Mouse (Mus musculus): Measurements from ENCODE around the gene Gpr153. TPM values are rescaled to one million over a fixed set of nuclear protein-coding genes. Genes with fewer than 3 reads are reported as not detected.

The Gpr153 gene
- total and polyA plus RNA-seq, 2 experiments from 2014 or later: 11.4 to 71.4 TPM

- 6% methylated on average over 14 of the region's 14 CpGs for WGBS
- TF ChIP-seq CTCF (IDR thresholded peaks at IDR 0.05; ENCODE audit: low read depth): no peak
- H3K27me3 ChIP-seq (ENCODE audit: insufficient read depth, low read length): peaks cover 55% of the 10 kb centered on the region
- H3K4me1 ChIP-seq (ENCODE audit: insufficient read depth): 0 out of 2 replicates have a peak, but pooled peaks cover 7% of the 10 kb centered on the region
- ATAC-seq: no peak
- H3K36me3 ChIP-seq (ENCODE audit: insufficient read depth): 0 out of 2 replicates have a peak, but pooled peaks cover 4% of the 10 kb centered on the region
- peak overlapping the region; percentile 44; the same call in 1 of the 2 replicates for H3K9ac ChIP-seq
- no peak overlapping the region for H3K27ac ChIP-seq (ENCODE audit: low read depth, low read length)
- H3K9me3 ChIP-seq (ENCODE audit: low read length): no peaks in the 10 kb centered on the region
- H3K4me2 ChIP-seq (ENCODE audit: low read depth): peak overlapping the region; percentile 75
- DNase-seq: no peak
- H3K4me3 ChIP-seq (ENCODE audit: low read depth, low read length): peak overlapping the region; percentile 43; the same call in 1 of the 2 replicates
These were observed 38.2 kb downstream of the Gpr153 start for GRCm38 (mm10) chr4:152312186-152312585.

- WGBS: under 1% methylated on average over 29 of the region's 29 CpGs
- Histone ChIP-seq H3K4me3 (ENCODE audit: low read depth, low read length) (peak overlapping the region; percentile 43), H3K9me3 (ENCODE audit: low read length) (no peaks in the 10 kb centered on the region), H3K36me3 (ENCODE audit: insufficient read depth) (0 out of 2 replicates have a peak, but pooled peaks cover 4% of the 10 kb centered on the region), H3K9ac (peak overlapping the region; percentile 44), H3K4me2 (ENCODE audit: low read depth) (peak overlapping the region; percentile 75), H3K27me3 (ENCODE audit: insufficient read depth, low read length) (peaks cover 65% of the 10 kb centered on the region), H3K4me1 (ENCODE audit: insufficient read depth) (0 out of 2 replicates have a peak, but pooled peaks cover 7% of the 10 kb centered on the region), H3K27ac (ENCODE audit: low read depth, low read length) (no peak overlapping the region)
- no peak for TF ChIP-seq CTCF (IDR thresholded peaks at IDR 0.05; ENCODE audit: low read depth)
- ATAC-seq (peak; percentile 62), DNase-seq (peak; percentile 59)
These were observed 39.2 kb downstream of the Gpr153 start for GRCm38 (mm10) chr4:152313211-152313632.

GRCm38 (mm10) chr4:152313934-152314333 lies 39.9 kb downstream of the Gpr153 start:
- Histone ChIP-seq H3K27me3 (ENCODE audit: insufficient read depth, low read length) (peaks cover 66% of the 10 kb centered on the region), H3K9ac (peak overlapping the region; percentile 44; the same call in 1 of the 2 replicates), H3K4me2 (ENCODE audit: low read depth) (peak overlapping the region; percentile 75), H3K4me1 (ENCODE audit: insufficient read depth) (0 out of 2 replicates have a peak, but pooled peaks cover 7% of the 10 kb centered on the region), H3K27ac (ENCODE audit: low read depth, low read length) (no peak overlapping the region), H3K4me3 (ENCODE audit: low read depth, low read length) (peak overlapping the region; percentile 43), H3K36me3 (ENCODE audit: insufficient read depth) (0 out of 2 replicates have a peak, but pooled peaks cover 1% of the 10 kb centered on the region), H3K9me3 (ENCODE audit: low read length) (no peaks in the 10 kb centered on the region)
- ATAC-seq (peak; percentile 73), DNase-seq (peak; percentile 66)
- TF ChIP-seq CTCF (IDR thresholded peaks at IDR 0.05; ENCODE audit: low read depth): peak; percentile 65

- no peak overlapping the region for H3K9ac ChIP-seq
- TF ChIP-seq CTCF (IDR thresholded peaks at IDR 0.05; ENCODE audit: low read depth): no peak
- no peaks in the 10 kb centered on the region for H3K36me3 ChIP-seq (ENCODE audit: insufficient read depth)
- H3K9me3 ChIP-seq (ENCODE audit: low read length): no peaks in the 10 kb centered on the region
- peaks cover 66% of the 10 kb centered on the region for H3K27me3 ChIP-seq (ENCODE audit: insufficient read depth, low read length)
- H3K4me2 ChIP-seq (ENCODE audit: low read depth): peak overlapping the region; percentile 58
- peak overlapping the region; percentile 38 for H3K4me3 ChIP-seq (ENCODE audit: low read depth, low read length)
- H3K4me1 ChIP-seq (ENCODE audit: insufficient read depth): 0 out of 2 replicates have a peak, but pooled peaks cover 7% of the 10 kb centered on the region
- ATAC-seq (0 out of 2 replicates have a peak, but pooled peaks have one; percentile 10), DNase-seq (no peak)
- 1% methylated on average over 43 of the region's 43 CpGs for WGBS
- no peak overlapping the region for H3K27ac ChIP-seq (ENCODE audit: low read depth, low read length)
These were observed 41.6 kb downstream of the Gpr153 start for GRCm38 (mm10) chr4:152315498-152316213.

- Histone ChIP-seq H3K27ac (ENCODE audit: low read depth, low read length) (no peak overlapping the region), H3K4me2 (ENCODE audit: low read depth) (no peak overlapping the region), H3K4me1 (ENCODE audit: insufficient read depth) (0 out of 2 replicates have a peak, but pooled peaks cover 7% of the 10 kb centered on the region), H3K9me3 (ENCODE audit: low read length) (no peaks in the 10 kb centered on the region), H3K9ac (no peak overlapping the region), H3K36me3 (ENCODE audit: insufficient read depth) (no peaks in the 10 kb centered on the region), H3K4me3 (ENCODE audit: low read depth, low read length) (no peak overlapping the region), H3K27me3 (ENCODE audit: insufficient read depth, low read length) (peaks cover 48% of the 10 kb centered on the region)
- ATAC-seq (no peak), DNase-seq (no peak)
- no peak for TF ChIP-seq CTCF (IDR thresholded peaks at IDR 0.05; ENCODE audit: low read depth)
- 73% methylated on average over 6 of the region's 6 CpGs for WGBS
These were observed 43.6 kb downstream of the Gpr153 start for GRCm38 (mm10) chr4:152317631-152318033.

- H3K36me3 ChIP-seq (ENCODE audit: insufficient read depth): no peaks in the 10 kb centered on the region
- H3K4me3 ChIP-seq (ENCODE audit: low read depth, low read length): no peak within 1 kb of the TSS
- no peak within 1 kb of the TSS for H3K27ac ChIP-seq (ENCODE audit: low read depth, low read length)
- H3K9me3 ChIP-seq (ENCODE audit: low read length): no peaks in the 10 kb centered on the region
- ATAC-seq (no peak), DNase-seq (peak; percentile 32)
- 5% methylated on average over 26 of the region's 26 CpGs for whole genome bisulfite sequencing
- 0 out of 2 replicates have a peak, but pooled peaks cover under 1% of the 10 kb centered on the region for H3K4me1 ChIP-seq (ENCODE audit: insufficient read depth)
- H3K4me2 ChIP-seq (ENCODE audit: low read depth): peak within 1 kb of the TSS; percentile 11; the same call in 1 of the 2 replicates
- peaks cover 40% of the 10 kb centered on the region for H3K27me3 ChIP-seq (ENCODE audit: insufficient read depth, low read length)
- peak; percentile 61 for TF ChIP-seq CTCF (IDR thresholded peaks at IDR 0.05; ENCODE audit: low read depth)
- H3K9ac ChIP-seq: 0 out of 2 replicates have a peak within 1 kb of the TSS, but pooled peaks have one; percentile 7
These were observed 44.6 kb downstream of the Gpr153 start, which contains the start of gene Rnf207 for GRCm38 (mm10) chr4:152318517-152319234. Gene Rnf207, minus strand, starts transcription at chr4:152318993.
